Mouse (Mus musculus) bone marrow, adult 2 months (tissue): ENCODE data around the gene Jade1. TPM values are rescaled to one million over a fixed set of nuclear protein-coding genes. Genes with fewer than 3 reads are reported as not detected.

ENCODE experiments used
- H3K27ac ChIP-seq: fragments of 200-500 bp; 2 replicates; pipeline ENCODE4 v1.5.1; 2012; ENCODE audit warnings: low read depth, mild to moderate bottlenecking, control low read depth, inconsistent platforms, low read length; ENCODE audit not compliant: control insufficient read depth, poor library complexity, insufficient read depth
- H3K4me1 ChIP-seq: fragments of 200-500 bp; 2 replicates; pipeline ENCODE4 v1.6.1; 2011; ENCODE audit warnings: low read length; ENCODE audit not compliant: control insufficient read depth, insufficient read depth
- H3K4me3 ChIP-seq: fragments of 200-500 bp; replicated peaks from 2 replicates; pipeline ENCODE3; 2011; ENCODE audit warnings: mild to moderate bottlenecking, low read depth, low read length, control low read depth; ENCODE audit not compliant: control insufficient read depth
- CTCF ChIP-seq: fragments of 200-500 bp; IDR thresholded peaks from 2 replicates; pipeline ENCODE4 v1.5.1; 2011; ENCODE audit warnings: low read length, control low read depth; ENCODE audit not compliant: control insufficient read depth, insufficient read depth
- POLR2A ChIP-seq: fragments of 200-500 bp; IDR thresholded peaks from 2 replicates; pipeline ENCODE4 v1.6.1; 2011; ENCODE audit warnings: low read depth, mild to moderate bottlenecking, control low read depth, low read length, borderline replicate concordance; ENCODE audit not compliant: control insufficient read depth
- WGBS: fragments of 180-500 bp; shearing (Covaris S2); methylation state at CpG from one replicate; pipeline ENCODE4 v1.1.7; 2018; 5-methylcytosine and 5-hydroxymethylcytosine counted together
- polyA plus RNA-seq: library from polyadenylated mRNA; stranded (reverse); fragments of >200 nt; gene quantifications from 2 replicates; pipeline ENCODE4 v1.2.4, GENCODE M21; 2011; ENCODE audit warnings: low replicate concordance; ENCODE audit not compliant: missing spikeins, insufficient read depth, insufficient read length

Gene Jade1
- polyA plus RNA-seq, 1 experiment = 13.1 TPM

DNA sequence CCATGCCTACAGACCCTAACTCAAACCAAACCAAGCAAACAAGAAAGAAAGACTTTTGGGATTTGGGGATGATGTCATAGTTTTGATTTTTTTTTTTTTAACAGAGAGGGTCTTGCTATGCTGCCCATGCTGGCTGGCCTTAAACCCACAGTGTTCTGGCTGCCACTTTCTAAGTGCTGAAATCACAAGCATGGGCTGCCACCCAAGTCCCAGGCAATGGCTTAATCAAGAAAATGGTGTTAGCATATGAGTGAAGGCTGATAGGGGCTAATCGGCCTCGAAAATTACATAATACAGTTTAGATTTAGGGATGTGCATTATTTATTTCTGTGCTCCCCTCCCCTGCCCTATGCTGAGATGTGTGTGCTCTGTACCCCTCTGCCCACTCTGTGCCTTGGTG is 17.6 kb upstream of the Jade1 start:
- TF ChIP-seq POLR2A (no peak), CTCF (no peak)
- Histone ChIP-seq H3K4me3 (no peak overlapping the region), H3K27ac (no peak overlapping the region), H3K4me1 (no peaks in the 10 kb centered on the region)
- WGBS = 73% methylated on average over 2 of the region's 2 CpGs

DNA sequence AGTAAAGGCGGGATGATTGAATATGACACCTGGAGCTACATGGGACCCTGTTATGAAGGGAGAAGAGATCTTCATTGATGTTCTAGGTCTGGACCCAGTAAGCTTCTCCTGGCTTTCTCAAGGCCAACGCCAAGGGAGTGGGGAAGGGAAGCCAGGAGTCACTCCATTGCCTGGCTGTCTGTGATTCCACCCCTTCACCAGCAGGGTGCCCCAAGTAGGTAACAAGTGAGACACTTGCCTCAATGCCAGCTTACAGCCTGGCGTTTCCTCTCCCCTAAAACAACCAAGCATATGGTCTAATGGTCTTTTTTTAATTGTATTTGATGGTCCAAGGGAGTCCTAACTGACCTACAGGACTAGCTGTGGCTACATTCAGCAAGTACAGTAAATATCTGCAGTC is 14.2 kb upstream of the Jade1 start:
- no peaks in the 10 kb centered on the region for H3K4me1 ChIP-seq
- TF ChIP-seq CTCF (peak; percentile 52), POLR2A (no peak)
- no peak overlapping the region for H3K4me3 ChIP-seq
- WGBS = 55% methylated on average over 3 of the region's 3 CpGs
- H3K27ac ChIP-seq = no peak overlapping the region

DNA sequence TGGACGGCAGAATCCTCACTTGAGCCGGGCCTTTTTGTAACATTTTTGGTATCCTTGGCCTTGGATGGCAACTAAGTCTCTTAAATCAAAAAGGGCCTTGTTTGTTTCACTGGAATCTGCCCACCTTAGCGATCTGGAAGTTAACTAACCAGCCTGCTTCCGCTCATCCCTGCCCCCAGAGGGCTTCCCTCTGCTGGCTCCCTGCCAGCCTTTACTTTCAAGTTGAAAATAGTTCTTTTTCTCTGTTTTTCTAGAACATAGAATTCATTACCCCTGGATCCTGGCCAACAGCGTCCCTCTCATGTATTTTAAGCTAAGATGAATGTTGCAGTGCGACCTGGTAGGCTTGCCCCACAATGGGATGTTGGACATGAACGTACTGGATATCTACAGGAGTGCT is 11.1 kb upstream of the Jade1 start:
- 82% methylated on average over 7 of the region's 7 CpGs for WGBS

DNA sequence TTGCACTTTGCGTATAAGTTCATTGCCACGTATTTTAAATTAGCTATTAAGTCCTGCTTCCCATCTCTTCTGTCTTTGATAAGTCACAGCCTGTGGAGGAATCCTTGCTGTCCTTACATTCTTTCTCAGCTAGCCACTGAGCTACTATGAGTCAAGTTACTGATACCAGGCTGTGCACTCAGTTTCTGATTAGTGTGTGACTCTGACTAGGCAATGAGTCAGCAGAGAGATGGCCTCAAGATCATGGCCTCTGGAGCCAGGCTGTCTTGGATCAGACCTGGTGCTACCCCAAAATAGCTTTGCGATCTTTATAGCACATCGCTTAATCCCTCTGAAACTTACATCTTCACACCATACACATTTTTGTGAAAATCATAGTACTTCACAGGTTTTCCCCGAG is 8.2 kb upstream of the Jade1 start:
- no peak for TF ChIP-seq POLR2A
- no peak for TF ChIP-seq CTCF
- WGBS = 89% methylated on average over 5 of the region's 5 CpGs
- Histone ChIP-seq H3K4me1 (no peaks in the 10 kb centered on the region), H3K4me3 (no peak overlapping the region), H3K27ac (no peak overlapping the region)

More for the DNA sequence above, 11.1 kb upstream of the Jade1 start:
- Histone ChIP-seq H3K4me1 (no peaks in the 10 kb centered on the region), H3K27ac (no peak overlapping the region), H3K4me3 (no peak overlapping the region)
- TF ChIP-seq CTCF (no peak), POLR2A (no peak)

DNA sequence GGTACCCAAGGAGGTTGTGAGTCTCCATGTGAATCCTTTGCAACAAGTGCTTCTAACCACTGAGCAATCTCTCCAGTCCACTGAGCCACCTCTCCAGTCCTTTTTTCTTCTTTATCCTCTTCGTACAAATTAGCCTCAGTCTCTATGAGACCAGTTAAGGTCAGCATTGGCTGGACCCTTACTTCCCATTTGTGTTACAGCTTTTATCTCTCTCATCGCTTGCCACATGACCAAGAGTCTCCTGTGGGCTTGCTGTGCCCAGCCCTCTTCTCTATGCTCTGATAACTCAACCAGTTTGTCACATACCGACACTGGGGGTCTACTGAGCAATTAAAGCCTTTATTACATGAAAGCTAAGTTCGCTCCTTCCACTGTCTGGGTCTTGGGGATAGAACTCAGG is 7.3 kb upstream of the Jade1 start:
- Histone ChIP-seq H3K4me3 (no peak overlapping the region), H3K27ac (no peak overlapping the region), H3K4me1 (no peaks in the 10 kb centered on the region; the same call in 1 of the 2 replicates)
- 64% methylated on average over 4 of the region's 4 CpGs for WGBS
- TF ChIP-seq POLR2A = no peak

DNA sequence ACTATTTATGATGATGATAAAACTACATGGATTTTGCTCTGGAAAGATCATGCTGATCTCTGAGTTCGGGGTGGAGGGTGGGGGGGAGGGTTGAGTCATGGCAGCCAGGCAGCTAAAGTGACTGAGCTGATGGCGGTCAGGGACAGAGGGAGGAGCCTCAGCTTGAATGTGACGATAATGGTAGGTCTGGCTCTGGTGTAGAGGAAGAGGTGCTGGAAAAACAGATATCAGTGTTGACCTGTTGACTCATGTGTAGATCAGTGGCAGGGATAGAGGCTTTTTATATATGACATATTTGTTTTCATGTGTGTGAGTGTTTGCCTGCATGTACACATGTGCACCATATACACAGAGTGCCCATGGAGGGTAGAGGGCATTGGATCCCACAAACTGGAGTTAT is 3.9 kb upstream of the Jade1 start:
- 74% methylated on average over 3 of the region's 3 CpGs for WGBS
- no peak for TF ChIP-seq POLR2A
- no peak for TF ChIP-seq CTCF
- H3K27ac ChIP-seq = no peak overlapping the region

DNA sequence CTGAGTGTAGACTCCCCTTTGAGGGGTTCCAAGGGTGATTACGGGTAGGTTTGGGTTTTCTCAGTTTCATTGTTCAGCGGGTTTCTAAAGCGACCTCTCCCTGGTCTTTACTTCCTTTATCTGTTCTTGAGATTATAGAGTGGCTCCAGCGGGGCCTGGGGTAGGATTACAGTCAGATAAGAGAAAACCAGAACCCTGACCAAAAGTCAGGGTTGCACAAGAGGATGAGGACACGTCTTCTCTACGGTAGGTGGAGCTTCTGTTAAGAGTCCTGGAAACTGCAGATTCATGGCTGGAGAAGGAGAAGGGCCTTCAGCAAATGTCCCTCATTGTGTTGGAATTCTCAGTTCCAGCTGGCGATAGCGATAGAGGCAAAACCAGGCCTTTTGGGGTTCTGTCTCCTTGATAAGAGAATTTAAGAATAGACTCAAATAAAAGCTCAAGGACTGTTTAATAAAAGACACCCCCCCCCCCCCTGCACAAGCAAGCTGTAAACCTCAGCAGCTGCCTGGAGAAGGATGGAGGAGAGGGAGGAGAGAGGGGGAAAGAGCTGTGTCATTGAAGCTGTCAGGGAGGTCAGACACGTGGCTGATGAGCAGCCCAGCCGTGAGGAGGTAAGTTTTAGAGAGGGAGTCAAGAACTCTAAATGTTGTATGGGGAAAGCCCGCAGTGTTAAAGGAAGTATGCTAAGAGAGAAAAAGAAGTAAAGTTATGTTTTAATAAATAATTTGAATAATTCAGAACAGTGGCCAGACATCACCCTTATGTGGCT is 2.6 kb upstream of the Jade1 start:
- WGBS = 24% methylated on average over 11 of the region's 11 CpGs
- Histone ChIP-seq H3K27ac (no peak overlapping the region), H3K4me3 (no peak overlapping the region), H3K4me1 (no peaks in the 10 kb centered on the region; the same call in 1 of the 2 replicates)
- TF ChIP-seq CTCF = no peak
- TF ChIP-seq POLR2A = no peak

More for the DNA sequence above, 3.9 kb upstream of the Jade1 start:
- Histone ChIP-seq H3K4me1 (no peaks in the 10 kb centered on the region; the same call in 1 of the 2 replicates), H3K4me3 (no peak overlapping the region)

DNA sequence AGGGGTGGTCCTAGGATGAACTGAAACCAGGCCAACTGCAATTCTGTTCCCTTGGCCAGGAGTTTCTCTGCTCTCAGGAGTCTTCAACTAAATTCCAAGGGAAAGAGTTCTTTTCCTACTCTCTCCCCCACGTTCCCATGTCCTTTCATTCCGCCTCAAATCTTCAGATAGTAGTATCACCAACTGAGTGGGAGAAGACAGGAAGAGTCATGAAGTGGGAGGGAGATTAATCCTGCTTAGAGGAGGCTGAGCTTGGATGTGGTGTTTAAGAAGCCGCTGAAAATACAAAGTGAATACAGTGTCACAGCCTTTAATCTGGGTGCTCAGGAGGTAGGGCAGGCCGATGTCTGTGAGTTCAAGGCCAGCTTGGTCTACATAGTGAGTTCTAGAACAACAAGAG is 1.9 kb upstream of the Jade1 start:
- 85% methylated on average over 4 of the region's 4 CpGs for WGBS
- Histone ChIP-seq H3K4me1 (no peaks in the 10 kb centered on the region; the same call in 1 of the 2 replicates), H3K4me3 (no peak overlapping the region), H3K27ac (no peak overlapping the region)
- TF ChIP-seq POLR2A (no peak), CTCF (no peak)
